Mouse (Mus musculus) hindbrain, embryonic 11.5 days (tissue): ENCODE measurements around the gene Disp3. TPM values are rescaled to one million over a fixed set of nuclear protein-coding genes. Genes with fewer than 3 reads are reported as not detected.
A peak's percentile ranks its signal among the peaks of the same experiment; 100 is the strongest.

ENCODE experiments used
- ATAC-seq: fragments of 200-750 bp; cut with Nextera tagmentation; 2 replicates; pipeline ENCODE4 v1.8.0; 2017; ENCODE audit warnings: mild to moderate bottlenecking, moderate TSS enrichment, moderate library complexity; ENCODE audit not compliant: low FRiP score
- DNase-seq: peaks from one replicate; pipeline ENCODE4 v3.0.0-alpha.2; 2015; ENCODE audit warnings: low spot score
- H3K27ac ChIP-seq: fragments of 300-500 bp; sonication (generic); 2 replicates; pipeline ENCODE4 v1.5.1; 2014; ENCODE audit warnings: mild to moderate bottlenecking, low read depth, low read length
- H3K27me3 ChIP-seq: fragments of 300-500 bp; sonication (generic); 2 replicates; pipeline ENCODE4 v1.6.1; 2014; ENCODE audit warnings: mild to moderate bottlenecking, low read length, moderate library complexity, mixed read lengths; ENCODE audit not compliant: control insufficient read depth, insufficient read depth
- H3K36me3 ChIP-seq: fragments of 300-500 bp; sonication (generic); 2 replicates; pipeline ENCODE4 v1.6.1; 2014; ENCODE audit warnings: mild to moderate bottlenecking, low read length, moderate library complexity, mixed read lengths; ENCODE audit not compliant: control insufficient read depth, insufficient read depth
- H3K4me1 ChIP-seq: fragments of 300-500 bp; sonication (generic); replicated peaks from 2 replicates; pipeline ENCODE4 v1.6.1; 2014; ENCODE audit warnings: low read length, mixed read lengths; ENCODE audit not compliant: control insufficient read depth, insufficient read depth
- H3K4me2 ChIP-seq: fragments of 300-500 bp; sonication (generic); replicated peaks from 2 replicates; pipeline ENCODE4 v1.6.1; 2014; ENCODE audit warnings: mild to moderate bottlenecking, low read depth, low read length
- H3K4me3 ChIP-seq: fragments of 300-500 bp; sonication (generic); 2 replicates; pipeline ENCODE4 v1.5.1; 2014; ENCODE audit warnings: low read depth, low read length
- H3K9ac ChIP-seq: fragments of 300-500 bp; sonication (generic); 2 replicates; pipeline ENCODE4 v1.6.1; 2014; ENCODE audit warnings: low read depth, low read length
- H3K9me3 ChIP-seq: fragments of 300-500 bp; sonication (generic); 2 replicates; pipeline ENCODE4 v1.6.1; 2016; ENCODE audit warnings: low read length; ENCODE audit not compliant: control insufficient read depth
- WGBS: fragments of 180-500 bp; shearing (Covaris S2); extraction: QIAGEN DNeasy Blood & Tissue Kit; methylation state at CpG from one replicate; pipeline ENCODE4 v1.1.7; 2014; 5-methylcytosine and 5-hydroxymethylcytosine counted together
- polyA plus RNA-seq: library from polyadenylated mRNA; unstranded; fragments of >200 nt; fragmentation: Nextera tagmentation; extraction: Ambion mirVana; gene quantifications from 2 replicates; pipeline ENCODE4 v1.2.1, GENCODE M21; 2014

The Disp3 gene
- polyA plus RNA-seq, 1 experiment from 2014 or later, result 6.4 TPM

- H3K9me3 ChIP-seq, result no peaks in the 10 kb centered on the region
- ATAC-seq, result peak; percentile 10; the same call in 1 of the 2 replicates
- H3K4me2 ChIP-seq, result no peak overlapping the region
- H3K36me3 ChIP-seq, result no peaks in the 10 kb centered on the region
- WGBS, result 69% methylated on average over 12 of the region's 12 CpGs
- H3K4me1 ChIP-seq, result peaks cover 16% of the 10 kb centered on the region
- H3K9ac ChIP-seq, result no peak overlapping the region
- no peaks in the 10 kb centered on the region for H3K27me3 ChIP-seq
- H3K4me3 ChIP-seq, result no peak overlapping the region
- DNase-seq, result no peak
- H3K27ac ChIP-seq, result no peak overlapping the region
Observed at GRCm38 (mm10) chr4:148319366-148319765, 31.6 kb upstream of the Disp3 start.

- Histone ChIP-seq H3K4me2 (no peak overlapping the region), H3K4me3 (no peak overlapping the region), H3K9me3 (no peaks in the 10 kb centered on the region), H3K27ac (no peak overlapping the region), H3K4me1 (0 out of 2 replicates have a peak, but pooled peaks cover 3% of the 10 kb centered on the region), H3K9ac (no peak overlapping the region; the same call in 1 of the 2 replicates), H3K27me3 (no peaks in the 10 kb centered on the region), H3K36me3 (no peaks in the 10 kb centered on the region)
- 76% methylated on average over 16 of the region's 16 CpGs for WGBS
- ATAC-seq, result no peak
- DNase-seq, result no peak
Observed at GRCm38 (mm10) chr4:148315377-148316175, 27.8 kb upstream of the Disp3 start.

- H3K9me3 ChIP-seq, result no peaks in the 10 kb centered on the region
- no peak overlapping the region for H3K9ac ChIP-seq
- H3K36me3 ChIP-seq, result no peaks in the 10 kb centered on the region
- no peaks in the 10 kb centered on the region for H3K27me3 ChIP-seq
- H3K4me3 ChIP-seq, result no peak overlapping the region
- no peak overlapping the region for H3K4me2 ChIP-seq
- ATAC-seq (no peak), DNase-seq (no peak)
- no peak overlapping the region for H3K27ac ChIP-seq
- whole genome bisulfite sequencing, result 75% methylated on average over 10 of the region's 10 CpGs
- H3K4me1 ChIP-seq, result 0 out of 2 replicates have a peak, but pooled peaks cover 3% of the 10 kb centered on the region
Observed at GRCm38 (mm10) chr4:148314396-148314795, 26.6 kb upstream of the Disp3 start.

GRCm38 (mm10) chr4:148313601-148314000 lies 25.8 kb upstream of the Disp3 start:
- Histone ChIP-seq H3K27me3 (no peaks in the 10 kb centered on the region), H3K4me1 (0 out of 2 replicates have a peak, but pooled peaks cover 3% of the 10 kb centered on the region), H3K27ac (no peak overlapping the region), H3K9me3 (no peaks in the 10 kb centered on the region), H3K9ac (no peak overlapping the region), H3K4me3 (no peak overlapping the region), H3K4me2 (no peak overlapping the region), H3K36me3 (no peaks in the 10 kb centered on the region)
- ATAC-seq (no peak), DNase-seq (no peak)
- WGBS, result 28% methylated on average over 8 of the region's 8 CpGs

GRCm38 (mm10) chr4:148312296-148313116 lies 24.7 kb upstream of the Disp3 start:
- H3K27me3 ChIP-seq, result no peaks in the 10 kb centered on the region
- ATAC-seq (peak; percentile 81), DNase-seq (peak; percentile 36)
- H3K9ac ChIP-seq, result no peak overlapping the region
- H3K4me2 ChIP-seq, result no peak overlapping the region
- H3K4me1 ChIP-seq, result 0 out of 2 replicates have a peak, but pooled peaks cover 3% of the 10 kb centered on the region
- 62% methylated on average over 16 of the region's 16 CpGs for WGBS
- H3K4me3 ChIP-seq, result no peak overlapping the region
- H3K36me3 ChIP-seq, result no peaks in the 10 kb centered on the region
- peak overlapping the region; percentile 2 for H3K27ac ChIP-seq
- no peaks in the 10 kb centered on the region for H3K9me3 ChIP-seq

- H3K9ac ChIP-seq, result no peak overlapping the region
- no peak overlapping the region for H3K4me2 ChIP-seq
- H3K36me3 ChIP-seq, result no peaks in the 10 kb centered on the region
- 91% methylated on average over 7 of the region's 7 CpGs for WGBS
- ATAC-seq (no peak), DNase-seq (no peak)
- H3K27me3 ChIP-seq, result no peaks in the 10 kb centered on the region
- H3K4me1 ChIP-seq, result 0 out of 2 replicates have a peak, but pooled peaks cover 3% of the 10 kb centered on the region
- H3K4me3 ChIP-seq, result no peak overlapping the region
- no peaks in the 10 kb centered on the region for H3K9me3 ChIP-seq
- no peak overlapping the region for H3K27ac ChIP-seq
Observed at GRCm38 (mm10) chr4:148310845-148311244, 23.1 kb upstream of the Disp3 start.

GRCm38 (mm10) chr4:148310126-148310525 lies 22.4 kb upstream of the Disp3 start:
- Histone ChIP-seq H3K4me1 (0 out of 2 replicates have a peak, but pooled peaks cover 3% of the 10 kb centered on the region), H3K27me3 (no peaks in the 10 kb centered on the region), H3K4me2 (no peak overlapping the region), H3K27ac (no peak overlapping the region), H3K4me3 (no peak overlapping the region), H3K9me3 (no peaks in the 10 kb centered on the region), H3K9ac (no peak overlapping the region), H3K36me3 (no peaks in the 10 kb centered on the region)
- DNase-seq (no peak), ATAC-seq (no peak)
- WGBS, result 75% methylated on average over 4 of the region's 4 CpGs

GRCm38 (mm10) chr4:148306406-148307083 lies 18.8 kb upstream of the Disp3 start:
- peak overlapping the region; percentile 20; the same call in 1 of the 2 replicates for H3K9ac ChIP-seq
- WGBS, result 26% methylated on average over 16 of the region's 16 CpGs
- H3K4me3 ChIP-seq, result no peak overlapping the region
- H3K4me1 ChIP-seq, result no peaks in the 10 kb centered on the region
- no peaks in the 10 kb centered on the region for H3K36me3 ChIP-seq
- DNase-seq (no peak), ATAC-seq (peak; percentile 13; the same call in 1 of the 2 replicates)
- H3K27me3 ChIP-seq, result no peaks in the 10 kb centered on the region
- no peak overlapping the region for H3K4me2 ChIP-seq
- H3K27ac ChIP-seq, result peak overlapping the region; percentile 49
- no peaks in the 10 kb centered on the region for H3K9me3 ChIP-seq
